Mouse (Mus musculus): ENCODE data around the gene Vegfa.
A peak's percentile ranks its signal among the peaks of the same experiment; 100 is the strongest.
"Not testable (repeated sequence)": the region's sequence is repeated elsewhere in the genome, so short reads cannot be mapped to it uniquely, and the experiment has no call there.

The Vegfa gene

DNA sequence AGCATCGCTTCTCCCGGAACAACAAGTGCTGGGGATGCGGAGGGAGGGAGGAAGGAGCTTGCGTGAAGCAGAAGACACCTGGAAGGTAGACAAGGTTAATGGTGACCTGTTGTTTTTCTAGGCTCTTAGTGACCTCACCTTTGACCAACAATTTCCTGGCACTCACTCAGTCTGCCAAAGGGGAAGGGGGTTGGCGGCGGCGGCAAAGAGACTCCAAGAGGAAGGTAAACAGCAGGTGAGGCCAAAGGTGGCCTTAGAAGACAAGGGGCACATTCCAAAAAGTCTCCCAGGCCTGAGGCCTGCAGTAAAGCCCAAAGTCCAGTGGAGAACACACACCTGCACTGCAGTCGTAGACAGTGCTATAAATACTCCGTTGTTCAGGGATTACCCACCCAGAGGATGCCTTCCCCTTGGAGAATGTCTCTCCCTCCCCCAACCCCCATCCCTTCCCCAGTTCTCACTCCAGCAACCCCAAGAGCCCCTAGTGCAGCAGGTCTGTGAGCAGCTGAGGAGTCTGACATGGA, 35.2 kb downstream of the Vegfa start:
- no peak for DNase-seq (ENCODE audit: low spot score)

DNA sequence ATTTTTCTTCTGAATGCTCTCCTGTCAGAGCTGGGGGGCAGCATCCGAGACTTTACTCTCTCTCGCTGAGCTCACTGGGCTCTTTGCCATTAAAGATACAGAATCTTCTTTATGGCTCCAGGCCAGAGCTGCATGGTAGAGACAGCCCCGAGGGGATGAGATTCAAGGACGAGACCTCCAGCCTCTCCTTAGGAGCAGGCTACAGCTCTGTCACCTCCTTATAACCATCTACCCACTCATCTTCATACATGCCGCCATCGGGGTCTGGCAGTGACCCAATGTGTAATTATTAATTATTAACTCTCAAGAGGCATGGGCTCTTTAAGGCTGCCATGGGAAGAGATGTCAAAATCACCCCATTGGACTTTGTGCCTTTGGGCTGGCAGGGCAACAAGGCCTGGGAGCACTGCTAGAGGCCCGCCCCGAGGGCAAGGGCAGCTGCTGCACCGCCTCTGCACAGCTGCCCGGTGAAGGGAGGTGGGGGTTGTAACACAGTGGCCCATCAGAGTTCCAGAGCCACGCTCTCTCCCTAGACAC, 37.8 kb downstream of the Vegfa start:
- DNase-seq (ENCODE audit: low spot score), result no peak

GRCm38 (mm10) chr17:45986915-45987314, 45.3 kb downstream of the Vegfa start:
- no peak for DNase-seq (ENCODE audit: low spot score)

- DNase-seq (ENCODE audit: low spot score), result no peak
Observed at GRCm38 (mm10) chr17:45986374-45986773, 45.8 kb downstream of the Vegfa start.

- not testable (repeated sequence) for DNase-seq (ENCODE audit: low spot score)
Observed at GRCm38 (mm10) chr17:45983185-45983584, 49.0 kb downstream of the Vegfa start.

- DNase-seq (ENCODE audit: low spot score), result no peak
Observed at GRCm38 (mm10) chr17:45981841-45982240, 50.3 kb downstream of the Vegfa start.

GRCm38 (mm10) chr17:45979025-45979805, 53.0 kb downstream of the Vegfa start:
- no peak for DNase-seq (ENCODE audit: low spot score)

- no peak for DNase-seq (ENCODE audit: low spot score)
Observed at GRCm38 (mm10) chr17:45974461-45974860, 57.7 kb downstream of the Vegfa start.

GRCm38 (mm10) chr17:45973214-45973613, 59.0 kb downstream of the Vegfa start:
- DNase-seq (ENCODE audit: low spot score), result peak; percentile 47

GRCm38 (mm10) chr17:45972405-45972804, 59.8 kb downstream of the Vegfa start:
- no peak for DNase-seq (ENCODE audit: low spot score)

DNA sequence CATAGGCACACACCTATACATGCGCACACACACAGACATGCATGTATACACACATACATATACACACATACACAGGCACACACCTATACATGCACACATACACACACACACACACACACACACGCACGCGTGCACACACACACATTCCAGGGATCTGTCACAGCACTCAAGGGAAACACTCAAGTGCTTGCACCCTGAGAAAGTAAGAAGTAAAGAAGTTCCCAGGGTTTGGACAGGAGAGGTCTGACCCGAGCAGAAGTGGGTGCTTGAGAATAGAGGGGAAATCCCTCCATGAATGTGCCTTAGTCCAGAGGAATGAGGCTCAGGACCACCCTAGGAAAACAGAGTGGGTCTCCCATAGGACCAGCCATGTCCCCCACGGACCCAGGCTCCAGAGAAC, 60.4 kb downstream of the Vegfa start:
- no peak for DNase-seq (ENCODE audit: low spot score)

- DNase-seq (ENCODE audit: low spot score), result peak; percentile 41
Observed at GRCm38 (mm10) chr17:45970741-45971550, 61.2 kb downstream of the Vegfa start.

GRCm38 (mm10) chr17:45969596-45969995, 62.6 kb downstream of the Vegfa start:
- DNase-seq (ENCODE audit: low spot score), result no peak

DNA sequence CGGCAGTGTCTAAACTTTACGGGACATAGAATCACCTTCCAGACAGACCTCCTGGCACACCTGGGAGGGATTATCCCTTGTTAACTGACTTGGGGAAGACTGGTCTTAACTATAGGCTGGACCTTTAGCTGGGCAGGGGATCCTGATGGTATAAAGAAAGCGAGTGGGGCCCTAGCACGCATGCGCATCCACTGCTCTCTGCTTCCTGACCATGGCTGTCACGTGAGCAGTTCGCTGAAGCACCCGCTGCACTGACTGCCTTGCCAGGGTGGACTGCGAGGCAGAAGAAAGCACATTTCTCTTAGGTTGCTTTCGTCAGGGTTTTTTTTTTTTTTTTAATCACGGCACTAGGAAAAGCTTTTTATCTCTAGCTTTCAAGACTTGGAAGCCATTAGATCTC, 63.8 kb downstream of the Vegfa start:
- no peak for DNase-seq (ENCODE audit: low spot score)

Measured in c-Kit-positive CD71-positive TER-119-positive erythroid progenitor cells, embryonic 14.5 days (primary cell).